Mouse (Mus musculus): ENCODE measurements around the gene Mbnl1. TPM values are rescaled to one million over a fixed set of nuclear protein-coding genes. Genes with fewer than 3 reads are reported as not detected.
A peak's percentile ranks its signal among the peaks of the same experiment; 100 is the strongest.
"Not testable (repeated sequence)": the region's sequence is repeated elsewhere in the genome, so short reads cannot be mapped to it uniquely, and the experiment has no call there.

Mbnl1 gene
- 224 and 235 TPM in 2 replicates for polyA plus RNA-seq (2015; fragmentation: Nextera tagmentation; extraction: Ambion mirVana)

DNA sequence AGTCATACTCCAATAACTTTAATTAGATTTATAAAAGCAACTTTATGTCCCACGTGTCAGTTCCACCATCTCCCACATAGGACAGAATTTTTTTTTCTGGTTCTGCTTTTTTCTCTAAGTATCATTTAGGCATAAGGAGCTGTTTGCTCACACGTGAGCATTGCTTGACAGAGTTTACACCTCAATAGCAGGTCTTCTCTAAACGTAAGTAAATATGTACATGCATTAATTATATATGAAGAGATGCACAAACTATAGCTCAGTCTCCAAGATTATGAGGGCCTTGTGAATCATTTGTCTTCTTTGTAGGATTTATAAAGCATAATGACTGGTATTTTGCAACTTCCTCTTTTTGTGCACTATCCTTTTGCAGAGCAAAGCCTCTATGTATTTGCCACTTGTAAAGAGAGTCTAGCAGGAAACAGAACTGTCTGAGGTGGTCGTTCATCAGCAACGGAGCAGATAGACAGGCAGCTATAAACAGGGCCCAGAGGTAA is at the start of gene Mbnl1:
Mbnl1 (plus strand) TSS at position 150 of the 497 bp plus-strand sequence.
- DNase-seq (ENCODE audit: low spot score) = peak; percentile 75

DNA sequence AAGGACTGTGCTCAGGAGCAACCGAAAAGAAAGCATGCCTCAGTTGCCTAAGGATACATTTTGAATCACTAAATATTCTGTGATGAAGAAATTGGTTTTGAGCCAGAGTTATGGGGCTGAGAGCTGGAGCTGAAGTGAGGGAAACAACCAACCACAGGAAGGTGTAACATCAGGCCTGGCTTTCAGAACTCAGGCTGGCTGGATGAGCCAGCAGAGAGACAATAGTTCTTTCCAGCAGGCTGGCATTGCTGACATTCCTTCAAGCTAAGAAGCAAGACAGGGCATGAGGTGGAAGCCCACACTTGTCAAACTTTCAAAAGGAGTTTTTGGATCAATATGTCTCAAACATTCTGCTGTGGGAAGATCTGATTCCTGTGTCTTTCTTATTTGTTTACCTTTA is 48.5 kb upstream of the Mbnl1 start:
- no peak for DNase-seq (ENCODE audit: low spot score)

DNA sequence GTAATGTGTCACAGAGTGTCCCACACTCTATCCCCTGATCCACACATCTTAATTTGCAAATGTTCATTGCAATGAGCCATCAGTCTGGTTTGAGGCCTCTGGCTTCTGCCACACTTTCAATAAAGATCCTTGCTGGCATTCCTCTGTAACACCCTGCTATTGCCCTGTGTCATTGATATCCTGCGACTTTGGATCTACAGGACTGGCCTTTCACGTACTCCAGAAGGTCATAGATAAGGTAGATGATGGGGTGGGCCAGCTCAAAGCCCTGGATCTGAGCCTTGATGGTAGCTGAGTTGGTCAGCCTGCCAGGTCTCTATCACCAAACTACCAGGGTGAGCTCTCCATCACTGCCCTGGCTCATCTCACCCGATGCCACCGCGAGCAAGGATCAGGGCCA is 43.6 kb upstream of the Mbnl1 start:
- DNase-seq (ENCODE audit: low spot score) = no peak

DNA sequence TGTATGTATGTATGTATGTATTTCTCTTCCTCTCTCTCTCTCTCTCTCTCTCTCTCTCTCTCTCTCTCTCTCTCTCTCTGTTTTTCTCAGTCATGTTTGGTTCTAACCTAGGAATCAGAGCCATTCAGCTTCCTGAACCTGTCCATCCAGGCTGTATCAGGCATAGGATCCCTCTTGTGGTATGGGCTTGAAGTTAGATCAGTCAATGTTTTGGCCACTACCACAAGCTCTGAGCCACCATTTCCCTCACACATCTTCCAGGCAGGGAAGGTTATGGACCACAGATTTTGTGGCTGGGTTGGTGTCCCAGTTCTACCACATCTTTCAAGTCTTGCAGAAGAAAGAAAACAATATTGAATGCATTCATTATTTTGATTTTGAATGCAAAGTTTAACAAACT is 35.4 kb upstream of the Mbnl1 start:
- no peak for DNase-seq (ENCODE audit: low spot score)

GRCm38 (mm10) chr3:60437678-60438232 is 34.9 kb upstream of the Mbnl1 start:
- DNase-seq (ENCODE audit: low spot score) = no peak

- DNase-seq (ENCODE audit: low spot score) = no peak
These were observed 33.9 kb upstream of the Mbnl1 start for GRCm38 (mm10) chr3:60438715-60439114.

- DNase-seq (ENCODE audit: low spot score) = no peak
These were observed 10.7 kb upstream of the Mbnl1 start for GRCm38 (mm10) chr3:60461828-60462521.

DNA sequence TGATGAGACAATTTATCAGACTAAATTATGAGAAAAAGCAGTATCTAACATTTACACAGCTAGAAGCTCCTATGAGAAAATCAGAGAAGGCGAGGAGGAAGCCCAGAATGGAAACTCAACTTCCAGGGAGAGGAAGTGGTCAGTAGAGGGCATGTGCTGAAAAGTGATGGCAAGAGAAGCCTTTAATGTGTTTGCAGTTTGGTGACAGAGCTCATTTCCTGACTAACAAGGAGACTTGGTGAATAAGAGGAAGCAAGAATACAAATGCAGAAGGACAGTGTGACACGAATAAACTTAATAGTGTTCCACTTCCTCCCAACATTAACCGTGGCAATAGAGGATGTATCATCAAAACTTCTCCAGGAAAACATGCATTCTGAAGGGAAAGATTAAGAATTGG is 4.0 kb upstream of the Mbnl1 start:
- not testable (repeated sequence) for DNase-seq (ENCODE audit: low spot score)

DNA sequence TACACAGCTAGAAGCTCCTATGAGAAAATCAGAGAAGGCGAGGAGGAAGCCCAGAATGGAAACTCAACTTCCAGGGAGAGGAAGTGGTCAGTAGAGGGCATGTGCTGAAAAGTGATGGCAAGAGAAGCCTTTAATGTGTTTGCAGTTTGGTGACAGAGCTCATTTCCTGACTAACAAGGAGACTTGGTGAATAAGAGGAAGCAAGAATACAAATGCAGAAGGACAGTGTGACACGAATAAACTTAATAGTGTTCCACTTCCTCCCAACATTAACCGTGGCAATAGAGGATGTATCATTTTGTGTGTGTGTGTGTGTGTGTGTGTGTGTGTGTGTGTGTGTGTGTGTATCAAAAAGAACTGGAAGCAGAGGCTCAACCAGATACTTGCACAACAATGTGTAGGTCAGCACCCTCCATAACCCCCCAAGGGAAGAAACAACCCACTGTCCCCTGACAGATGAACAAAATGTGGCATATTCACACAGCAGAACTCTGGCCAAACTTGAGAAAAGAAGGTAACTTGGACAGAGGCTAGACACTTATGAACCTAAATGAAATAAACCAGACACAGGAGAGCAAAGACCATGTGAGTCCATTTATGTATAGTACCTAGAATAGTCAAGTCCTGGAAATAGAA is 3.3 kb upstream of the Mbnl1 start:
- DNase-seq (ENCODE audit: low spot score) = not testable (repeated sequence)

DNA sequence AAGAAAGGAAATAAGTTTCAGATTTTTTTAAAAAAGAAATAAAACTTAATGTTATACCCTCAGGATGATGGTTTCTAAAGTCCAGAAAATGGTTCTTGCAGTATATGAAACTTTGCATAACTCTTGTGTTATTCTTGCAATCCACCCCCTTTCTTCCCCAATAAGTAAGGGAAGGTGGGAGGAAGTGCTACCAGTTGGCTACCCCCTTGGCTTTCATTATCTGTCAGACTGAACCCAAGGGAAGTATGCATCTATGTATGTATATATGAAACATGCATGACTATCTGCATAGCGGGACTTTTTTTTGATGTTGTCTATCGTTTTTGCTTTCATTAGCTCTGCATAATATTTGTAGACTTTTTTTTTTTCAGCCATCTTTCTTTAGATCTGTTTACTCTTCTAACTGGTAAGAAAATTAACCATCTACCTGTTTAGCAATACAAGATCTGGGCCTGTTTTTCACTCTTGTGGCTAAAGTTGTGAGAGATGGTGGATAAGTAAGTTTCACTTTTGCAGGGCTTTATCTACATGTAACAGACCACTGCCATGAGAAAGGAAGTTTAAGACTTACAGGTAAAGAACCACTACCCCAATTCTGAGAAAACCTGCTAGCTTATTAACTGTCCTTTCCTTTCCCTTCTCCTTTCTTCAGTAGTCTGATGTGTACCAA is 484 bp upstream of the Mbnl1 start:
- DNase-seq (ENCODE audit: low spot score) = peak; percentile 34

GRCm38 (mm10) chr3:60473861-60474653 is 1.4 kb downstream of the Mbnl1 start:
- peak; percentile 53 for DNase-seq (ENCODE audit: low spot score)

DNA sequence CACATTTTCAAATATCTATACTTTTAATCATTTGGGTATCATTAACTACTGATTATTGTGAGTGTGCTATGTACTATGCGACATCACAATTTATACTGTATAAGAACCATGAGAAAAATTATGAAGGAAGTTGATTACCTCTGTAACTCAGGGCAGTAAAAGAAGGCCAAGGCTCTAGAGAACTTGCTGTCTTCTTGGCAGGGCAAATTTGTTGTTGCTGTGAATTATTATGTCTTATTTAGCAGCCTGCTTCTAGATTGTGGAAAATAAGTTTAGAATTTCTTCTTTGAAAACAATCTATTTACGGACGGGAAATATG is 2.0 kb downstream of the Mbnl1 start:
- no peak for DNase-seq (ENCODE audit: low spot score)

- DNase-seq (ENCODE audit: low spot score) = peak; percentile 23
These were observed 2.4 kb downstream of the Mbnl1 start for GRCm38 (mm10) chr3:60475055-60475454.

- DNase-seq (ENCODE audit: low spot score) = peak; percentile 36
These were observed 4.2 kb downstream of the Mbnl1 start for GRCm38 (mm10) chr3:60476751-60477255.

- DNase-seq (ENCODE audit: low spot score) = no peak
These were observed 5.8 kb downstream of the Mbnl1 start for GRCm38 (mm10) chr3:60478433-60478832.

GRCm38 (mm10) chr3:60480716-60481115 is 8.1 kb downstream of the Mbnl1 start:
- DNase-seq (ENCODE audit: low spot score) = no peak

GRCm38 (mm10) chr3:60481740-60482399 is 9.2 kb downstream of the Mbnl1 start:
- peak; percentile 74 for DNase-seq (ENCODE audit: low spot score)

GRCm38 (mm10) chr3:60483305-60483704 is 10.7 kb downstream of the Mbnl1 start:
- DNase-seq (ENCODE audit: low spot score) = no peak

GRCm38 (mm10) chr3:60485987-60486712 is 13.5 kb downstream of the Mbnl1 start:
- DNase-seq (ENCODE audit: low spot score) = no peak

DNA sequence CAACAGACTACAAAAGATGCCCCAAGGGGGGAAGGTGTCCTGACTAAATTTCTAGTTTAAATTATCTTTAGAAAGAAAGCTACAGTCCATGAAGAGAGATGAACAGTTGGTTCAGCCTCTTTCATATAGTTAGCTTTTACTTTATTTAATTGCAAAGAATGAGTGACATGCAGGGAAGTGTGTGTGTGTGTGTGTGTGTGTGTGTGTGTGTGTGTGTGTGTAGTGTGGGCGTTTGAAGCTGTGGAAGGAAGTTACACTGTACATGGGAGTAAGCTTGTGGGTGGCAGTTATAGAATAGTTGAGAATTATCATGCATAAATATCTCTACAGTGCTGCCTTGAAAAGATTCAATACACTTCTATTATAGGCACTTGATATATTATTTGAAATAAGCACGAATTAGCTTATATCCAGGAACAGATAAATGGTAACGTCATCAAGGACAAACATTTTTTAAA is 14.1 kb downstream of the Mbnl1 start:
- no peak for DNase-seq (ENCODE audit: low spot score)
